Mouse (Mus musculus): ENCODE data around the gene Tpst2. TPM values are rescaled to one million over a fixed set of nuclear protein-coding genes. Genes with fewer than 3 reads are reported as not detected.

Tpst2 gene
- total RNA-seq, 2 experiments from 2014 or later, result 22.6 to 45.3 TPM

Other genes with a start within 250 kb of the Tpst2 start
- not detected in 2 replicates for gene Cryba4, start 24.2 kb upstream of the Tpst2 start, total RNA-seq (2015)
- gene Cryba4, start 24.2 kb upstream of the Tpst2 start, total RNA-seq (2017), result not detected in 2 replicates
- not detected in 2 replicates for gene Crybb1, start 20.9 kb upstream of the Tpst2 start, total RNA-seq (2015)
- gene Crybb1, start 20.9 kb upstream of the Tpst2 start, total RNA-seq (2017), result not detected in 2 replicates
- gene Tfip11, start 49.7 kb downstream of the Tpst2 start, total RNA-seq (2015), result 12.9 and 16.2 TPM in 2 replicates
- gene Tfip11, start 49.7 kb downstream of the Tpst2 start, total RNA-seq (2017), result 12.9 and 20.1 TPM in 2 replicates
- 33.7 and 40.2 TPM in 2 replicates for gene Srrd, start 66.3 kb downstream of the Tpst2 start, total RNA-seq (2015)
- gene Srrd, start 66.3 kb downstream of the Tpst2 start, total RNA-seq (2017), result 15.1 and 18.5 TPM in 2 replicates
- 15.1 and 15.9 TPM in 2 replicates for gene Hps4, start 66.4 kb downstream of the Tpst2 start, total RNA-seq (2015)
- gene Hps4, start 66.4 kb downstream of the Tpst2 start, total RNA-seq (2017), result 12.8 and 17.6 TPM in 2 replicates
- gene Gm6583, start 79.3 kb downstream of the Tpst2 start, total RNA-seq (2015), result not detected in 2 replicates
- gene Gm6583, start 79.3 kb downstream of the Tpst2 start, total RNA-seq (2017), result not detected in 2 replicates
- not detected in 2 replicates for gene Asphd2, start 118.2 kb downstream of the Tpst2 start, total RNA-seq (2015)
- gene Asphd2, start 118.2 kb downstream of the Tpst2 start, total RNA-seq (2017), result not detected in 2 replicates
- not detected in 2 replicates for gene Gm6588, start 172.7 kb downstream of the Tpst2 start, total RNA-seq (2015)
- not detected in 2 replicates for gene Gm6588, start 172.7 kb downstream of the Tpst2 start, total RNA-seq (2017)